Mouse (Mus musculus): Measurements from ENCODE around the gene Ppm1h.

The Ppm1h gene

DNA sequence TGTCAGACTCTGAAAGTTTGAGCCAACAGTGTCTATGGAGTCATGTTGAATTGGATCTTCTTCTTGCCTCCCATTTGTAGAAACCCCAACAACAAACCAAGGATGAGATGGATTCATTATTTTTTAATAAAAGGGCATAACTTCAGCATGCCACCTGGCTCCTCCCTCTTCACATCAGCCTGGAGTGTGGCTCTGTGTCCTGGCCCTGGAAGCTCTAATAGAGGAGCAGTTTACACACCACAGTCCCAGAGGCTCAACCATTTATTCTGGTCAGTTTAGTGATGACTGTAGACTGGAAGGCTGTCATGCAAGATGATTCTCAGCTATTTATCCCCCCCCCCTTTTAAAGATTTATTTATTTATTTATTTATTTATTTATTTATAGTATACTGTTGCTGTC is 294.7 kb downstream of the Ppm1h start:
- DNase-seq (ENCODE audit: low read depth, low spot score): no peak

DNA sequence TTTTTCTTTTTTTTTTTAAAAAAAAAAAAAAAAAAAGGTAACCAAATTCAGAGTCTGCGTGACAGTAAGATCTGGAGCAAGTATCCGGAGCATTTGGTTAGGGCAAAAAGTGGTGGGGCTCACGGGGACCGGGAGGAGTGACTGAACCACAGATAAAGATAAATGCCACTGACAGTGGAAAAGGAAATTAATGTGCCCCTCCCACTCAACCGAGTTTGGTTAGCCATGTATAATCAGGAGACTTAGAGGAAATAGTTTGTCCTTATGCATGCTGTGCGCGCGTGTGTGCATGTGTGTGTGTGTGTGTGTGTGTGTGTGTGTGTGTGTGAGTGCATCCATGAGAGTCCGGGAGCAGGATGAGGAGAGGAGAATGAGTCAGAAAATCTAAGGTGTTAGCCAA is 297.5 kb downstream of the Ppm1h start:
- no peak for DNase-seq (ENCODE audit: low read depth, low spot score)

DNA sequence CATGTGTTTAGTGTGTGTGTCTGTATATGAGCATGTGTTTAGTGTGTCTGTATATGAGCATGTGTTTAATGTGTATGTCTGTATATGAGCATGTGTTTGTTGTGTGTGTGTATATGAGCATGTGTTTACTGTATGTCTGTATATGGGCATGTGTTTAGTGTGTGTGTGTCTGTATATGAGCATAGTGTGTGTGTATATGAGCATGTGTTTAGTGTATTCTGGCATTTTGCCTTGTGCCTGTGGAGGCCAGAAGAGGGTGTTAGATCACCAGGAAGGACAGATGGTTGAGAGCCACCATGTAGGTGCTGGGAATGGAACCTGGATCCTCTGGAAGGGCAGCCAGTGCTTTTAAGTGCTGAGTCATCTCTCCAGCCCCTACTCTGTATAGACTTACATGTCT is 300.8 kb downstream of the Ppm1h start:
- no peak for DNase-seq (ENCODE audit: low read depth, low spot score)

DNA sequence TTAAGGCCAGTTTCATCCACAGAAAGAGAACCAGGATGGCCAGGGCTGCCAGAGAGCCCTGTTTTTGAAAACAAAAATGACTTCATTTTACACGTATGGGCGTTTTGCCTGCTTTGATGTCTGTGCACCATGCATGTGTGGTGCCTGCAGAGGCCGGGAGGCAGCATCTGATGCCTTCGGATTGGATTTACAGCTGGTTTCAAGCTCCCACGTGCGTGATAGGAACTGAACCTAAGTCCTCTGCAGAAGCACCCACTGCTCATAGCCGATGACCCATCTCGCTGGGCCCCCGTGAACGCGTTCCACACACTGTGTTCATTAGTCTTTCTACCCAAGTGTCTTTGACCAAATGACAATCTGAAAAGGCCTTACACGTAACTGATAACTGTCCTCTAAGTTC is 301.6 kb downstream of the Ppm1h start:
- DNase-seq (ENCODE audit: low read depth, low spot score): no peak

DNA sequence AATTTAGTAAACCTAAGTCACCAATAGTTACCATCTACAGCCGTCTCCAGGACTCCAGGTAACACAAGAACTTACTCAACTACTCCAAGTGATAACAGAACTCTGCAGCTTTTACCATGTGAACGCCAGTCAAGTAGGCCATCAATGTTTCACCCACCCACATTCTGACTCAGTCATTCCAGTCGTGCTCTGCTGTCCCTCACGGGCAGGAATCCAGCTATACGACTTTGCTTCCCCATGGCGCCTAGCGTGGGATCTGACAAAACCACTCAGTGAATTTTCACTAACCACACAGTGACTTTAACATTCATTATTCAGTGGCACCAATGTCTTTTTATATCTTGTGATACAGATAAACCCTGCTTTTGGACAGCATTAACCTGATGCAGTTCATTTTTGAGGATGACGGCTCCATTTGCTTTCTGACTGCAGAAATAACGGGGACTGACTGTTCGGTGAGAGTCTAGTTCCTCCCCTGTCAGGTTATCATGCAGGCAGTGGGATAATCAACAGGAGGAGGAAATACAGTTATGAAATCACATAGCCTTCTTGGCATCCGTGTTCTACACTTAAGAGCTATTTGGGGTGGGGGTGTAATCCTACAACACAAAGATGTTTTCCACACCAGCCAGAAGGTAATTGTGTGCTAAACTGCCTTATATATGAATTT is 304.5 kb downstream of the Ppm1h start:
- DNase-seq (ENCODE audit: low read depth, low spot score): no peak

DNA sequence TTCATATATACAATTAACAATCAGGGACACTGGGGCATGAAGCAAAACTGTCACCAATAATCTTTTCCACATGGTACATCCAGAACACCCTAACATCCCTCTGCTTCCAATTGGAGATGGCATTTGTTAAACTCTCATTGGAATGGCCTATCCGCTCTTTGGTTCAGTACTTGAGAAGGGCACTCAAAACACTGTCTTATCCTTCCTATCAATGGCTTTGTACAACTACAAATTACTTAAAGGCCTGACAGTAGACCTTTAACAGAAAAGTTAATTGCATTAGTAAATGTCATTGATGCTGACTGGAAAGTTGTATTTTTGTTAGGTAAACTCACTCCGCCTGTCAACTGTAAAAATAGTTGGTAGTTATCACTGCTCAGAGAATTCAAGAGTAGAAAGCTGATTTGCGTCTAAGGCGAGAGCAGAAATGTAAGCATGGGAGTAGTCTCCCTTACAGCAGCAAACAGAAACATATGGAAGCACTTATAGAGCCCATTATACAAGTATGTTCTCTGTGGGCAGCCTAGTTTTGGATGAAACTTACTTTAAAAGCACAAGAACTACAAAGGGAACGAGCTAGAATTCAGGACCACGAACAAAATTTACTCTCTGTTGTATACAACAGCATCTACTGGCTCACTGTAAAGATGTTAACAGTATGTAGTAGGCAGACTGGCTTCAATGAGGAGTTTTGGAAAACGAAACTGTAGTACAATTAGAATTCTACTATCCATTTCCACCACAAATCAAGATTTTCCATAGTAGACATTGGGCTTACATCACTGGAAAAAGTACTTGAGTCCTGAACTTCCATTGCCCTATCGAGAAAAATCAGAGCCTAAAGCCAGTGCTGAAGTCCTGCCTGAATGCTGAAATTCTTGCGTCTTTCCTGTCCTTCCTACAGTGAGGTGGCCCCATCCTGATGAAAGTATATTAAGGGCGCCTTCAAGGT is 305.3 kb downstream of the Ppm1h start:
- no peak for DNase-seq (ENCODE audit: low read depth, low spot score)

DNA sequence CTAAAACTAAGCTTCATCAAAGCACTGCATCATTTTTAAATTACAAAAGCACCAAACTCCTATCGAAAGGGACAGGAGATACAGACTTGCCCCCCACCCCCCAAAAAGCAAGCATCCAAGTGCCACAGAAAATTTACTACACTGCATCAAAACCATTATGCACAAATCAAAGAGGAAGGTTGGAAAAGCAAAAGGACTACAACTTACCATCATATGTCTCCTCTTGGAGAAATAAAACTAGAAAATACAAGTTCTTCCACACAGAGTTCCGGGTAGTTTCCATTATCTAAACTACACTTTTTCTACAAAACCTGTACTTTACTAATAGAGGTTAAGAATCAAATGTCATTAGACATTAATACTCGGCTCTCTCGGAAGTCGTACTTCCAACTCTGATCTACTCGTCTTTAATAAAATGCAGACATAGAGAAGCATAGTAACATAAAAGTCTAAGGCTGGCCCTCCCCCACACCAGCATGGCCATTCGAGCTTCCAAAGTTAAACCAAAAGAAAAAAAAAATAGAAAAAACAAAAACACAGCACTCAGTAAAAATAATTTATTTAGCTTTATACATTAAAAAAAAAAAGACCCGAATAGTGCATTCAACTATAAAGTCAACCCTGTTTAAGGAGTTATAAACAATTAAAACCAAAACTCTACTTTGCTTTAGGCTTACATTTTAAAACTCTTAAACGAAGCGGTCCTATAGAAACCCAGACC is 306.1 kb downstream of the Ppm1h start:
- DNase-seq (ENCODE audit: low read depth, low spot score): no peak

DNA sequence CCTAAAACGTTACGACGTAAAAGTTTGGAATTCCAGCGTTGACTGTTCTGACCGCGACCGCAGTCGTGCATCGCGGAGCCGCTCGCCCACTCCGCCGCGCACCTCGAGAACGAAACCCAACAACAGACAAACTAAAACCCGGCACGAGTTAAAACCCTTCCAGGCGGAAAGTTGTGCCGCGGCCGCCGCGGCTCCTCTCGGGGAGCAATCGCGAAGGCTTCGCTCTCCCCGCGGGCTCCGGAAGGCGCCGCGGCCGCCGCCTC is 306.6 kb downstream of the Ppm1h start:
- no peak for DNase-seq (ENCODE audit: low read depth, low spot score)

DNA sequence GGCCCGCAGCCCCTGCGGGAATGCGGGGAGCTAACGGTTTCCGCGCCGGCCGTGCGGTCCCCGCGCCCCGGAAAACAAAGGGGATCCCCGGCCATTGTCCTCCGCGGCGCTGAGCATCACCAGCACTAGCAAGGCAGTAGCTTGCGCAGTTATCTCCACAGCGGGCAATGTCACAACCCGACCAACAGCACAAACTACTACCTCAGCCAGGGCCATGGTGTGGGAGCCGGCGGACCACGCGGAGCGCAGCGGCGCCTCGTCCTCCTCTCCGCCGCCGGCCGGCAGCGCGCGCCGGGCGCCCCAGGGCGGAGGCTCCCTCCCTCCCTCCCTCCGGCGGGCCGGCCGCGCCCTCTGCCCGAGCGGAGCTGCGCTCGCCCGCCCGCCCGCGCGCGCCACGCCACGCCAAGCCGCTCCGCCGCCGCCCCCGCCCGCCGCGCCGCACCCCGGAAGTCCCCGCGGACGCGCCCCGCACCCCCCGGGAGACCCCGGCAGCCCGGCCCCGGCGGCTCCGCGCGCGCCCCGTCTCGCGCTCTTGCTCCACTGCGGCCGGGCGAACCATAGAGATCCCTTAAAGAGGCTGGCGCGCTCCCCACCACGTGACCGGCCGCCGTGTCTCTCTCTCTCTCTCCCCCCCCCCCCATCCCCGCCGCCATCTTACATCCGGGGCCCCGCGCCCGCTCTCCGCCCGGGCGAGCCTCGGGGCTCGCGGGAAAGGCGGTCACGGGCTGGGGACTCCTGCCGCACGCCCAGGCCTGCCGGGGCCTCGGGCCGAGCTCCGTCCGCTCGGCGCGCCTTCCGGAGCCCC is 307.2 kb downstream of the Ppm1h start:
- peak; percentile 63 for DNase-seq (ENCODE audit: low read depth, low spot score)

DNA sequence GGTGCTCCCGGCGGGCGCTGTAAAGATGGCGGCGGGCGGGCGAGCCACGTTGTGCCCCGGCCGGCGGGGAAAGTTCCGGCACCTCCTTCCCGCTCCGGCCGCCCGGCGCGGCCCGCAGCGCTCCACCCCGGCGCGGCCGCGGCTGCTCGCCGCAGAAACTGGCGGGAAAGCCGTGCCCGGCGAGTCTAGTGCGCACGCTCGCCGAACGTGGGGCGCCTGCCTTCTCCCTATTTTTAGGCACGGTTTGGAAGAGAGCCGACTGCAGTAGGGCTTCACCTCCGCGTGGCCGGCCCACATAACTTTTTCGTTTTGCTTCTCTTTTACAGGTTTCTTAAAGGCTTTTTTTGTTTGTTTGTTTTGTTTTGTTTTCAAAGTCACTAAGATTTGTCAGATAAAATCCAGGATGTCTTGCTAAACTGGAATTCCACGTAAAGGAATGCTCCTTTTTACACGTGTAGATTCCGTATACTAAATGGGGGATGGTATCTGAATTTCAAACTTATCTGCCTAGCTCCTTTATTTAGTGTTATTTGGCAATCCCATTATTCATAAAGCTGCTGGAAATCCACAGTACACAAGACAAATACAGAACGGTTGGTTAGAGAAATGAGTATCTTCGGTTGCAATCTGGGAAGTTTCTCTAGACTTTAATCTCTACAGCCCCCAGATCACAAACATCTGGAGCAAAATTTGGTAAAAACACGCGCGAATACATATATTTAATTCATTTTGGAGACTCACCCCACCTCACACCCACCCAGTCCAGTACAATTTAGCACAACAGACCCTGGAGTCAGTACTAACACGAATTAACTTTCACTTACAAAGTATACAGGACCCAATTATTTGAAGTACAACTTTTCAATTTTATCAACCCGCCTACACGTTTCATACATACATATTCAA is 308.0 kb downstream of the Ppm1h start:
- DNase-seq (ENCODE audit: low read depth, low spot score): peak; percentile 69

DNA sequence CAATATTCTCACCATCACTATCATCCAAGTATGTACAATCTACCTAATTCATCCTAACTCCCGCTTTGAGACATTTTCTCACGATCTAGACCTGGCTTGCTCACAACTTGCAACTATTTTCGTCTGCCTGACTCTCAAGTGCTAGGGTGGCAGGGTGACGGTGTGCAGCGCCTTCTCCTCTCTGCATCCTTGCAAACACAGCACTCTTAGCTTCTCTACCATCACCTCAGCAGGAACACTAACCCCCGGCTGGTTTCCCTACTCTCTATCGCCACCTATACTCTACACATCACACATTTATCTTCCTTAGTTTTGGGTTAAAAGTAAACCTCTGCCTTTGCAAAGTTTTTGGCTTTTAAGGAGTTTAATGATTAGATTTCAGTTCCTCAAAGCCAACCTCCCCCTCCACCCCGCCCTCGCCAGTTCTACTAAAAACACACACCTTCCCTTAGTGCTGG is 309.1 kb downstream of the Ppm1h start:
- DNase-seq (ENCODE audit: low read depth, low spot score): no peak

DNA sequence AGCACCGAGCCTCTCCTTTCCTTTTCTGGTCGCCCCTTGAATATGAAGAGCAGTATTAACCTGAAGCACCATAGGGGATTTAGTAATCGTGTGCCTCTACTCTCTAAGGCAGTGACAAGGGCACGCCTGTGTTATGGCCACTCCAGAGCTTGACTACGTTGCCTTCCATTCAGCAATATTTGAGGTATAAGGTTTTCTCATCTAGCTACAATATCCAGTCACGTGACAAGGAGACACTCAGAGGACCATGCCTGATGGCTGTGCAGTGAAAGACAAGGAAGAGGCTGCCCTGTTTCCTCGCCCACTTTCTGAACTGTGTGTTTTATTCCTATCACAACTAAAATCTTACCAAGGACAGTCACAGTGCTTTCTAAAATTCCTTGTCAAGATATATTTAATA is 309.8 kb downstream of the Ppm1h start:
- DNase-seq (ENCODE audit: low read depth, low spot score): no peak

DNA sequence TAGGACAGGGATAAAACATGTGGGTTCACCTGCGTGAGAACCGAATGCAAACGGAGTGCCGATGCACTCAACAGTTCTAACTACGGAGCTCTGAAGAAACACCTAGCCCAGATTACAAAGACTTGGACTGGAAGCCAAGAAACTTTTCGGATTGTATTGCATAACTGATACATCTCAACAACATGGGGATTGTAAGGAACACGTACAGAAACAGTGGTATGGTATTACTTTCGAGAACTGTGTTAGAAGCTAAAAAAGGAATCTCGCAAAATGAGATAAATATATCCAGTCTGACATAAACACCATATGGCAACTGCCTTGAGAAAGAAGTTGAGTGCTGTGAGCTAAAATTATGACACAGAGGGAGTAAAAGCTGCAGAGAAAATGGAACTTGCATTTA is 311.4 kb downstream of the Ppm1h start:
- no peak for DNase-seq (ENCODE audit: low read depth, low spot score)

DNA sequence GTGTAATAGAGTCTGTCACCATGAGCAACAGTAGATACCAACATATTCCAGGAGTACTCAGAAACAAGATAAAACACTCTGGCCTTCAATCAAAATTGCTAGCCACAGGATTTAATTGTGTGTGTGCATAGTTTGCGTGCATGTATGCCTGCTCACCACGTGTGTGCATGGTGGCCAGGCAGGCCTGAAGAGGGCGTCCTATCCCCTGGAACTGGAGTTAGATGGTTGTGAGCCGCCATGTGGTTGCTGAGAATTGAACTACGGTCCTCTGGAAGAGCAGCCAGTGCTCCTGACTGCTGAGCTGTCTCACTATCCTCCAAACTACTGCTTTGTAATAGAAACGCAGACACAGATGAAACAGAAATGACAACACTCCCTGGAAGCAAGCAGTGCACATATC is 312.0 kb downstream of the Ppm1h start:
- no peak for DNase-seq (ENCODE audit: low read depth, low spot score)

DNA sequence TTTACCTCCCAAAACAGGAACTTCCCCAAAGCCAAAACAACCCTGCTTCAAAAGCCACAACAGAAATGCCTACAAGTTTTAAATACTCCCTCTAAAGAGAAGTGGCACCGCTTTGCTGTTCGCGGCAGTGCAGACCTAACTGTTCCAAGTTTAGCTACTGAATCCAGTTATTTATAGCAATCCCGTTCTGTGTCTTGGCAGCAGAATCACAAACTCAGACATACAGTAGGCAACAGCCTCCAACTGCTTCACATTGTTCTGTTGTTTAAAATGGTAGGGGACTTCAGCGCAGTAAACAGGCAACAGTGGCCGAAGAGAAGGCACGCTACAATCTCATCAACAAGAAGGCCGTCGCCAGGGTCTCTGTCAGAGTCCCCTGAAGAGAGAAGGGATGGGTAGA is 312.5 kb downstream of the Ppm1h start:
- DNase-seq (ENCODE audit: low read depth, low spot score): no peak

DNA sequence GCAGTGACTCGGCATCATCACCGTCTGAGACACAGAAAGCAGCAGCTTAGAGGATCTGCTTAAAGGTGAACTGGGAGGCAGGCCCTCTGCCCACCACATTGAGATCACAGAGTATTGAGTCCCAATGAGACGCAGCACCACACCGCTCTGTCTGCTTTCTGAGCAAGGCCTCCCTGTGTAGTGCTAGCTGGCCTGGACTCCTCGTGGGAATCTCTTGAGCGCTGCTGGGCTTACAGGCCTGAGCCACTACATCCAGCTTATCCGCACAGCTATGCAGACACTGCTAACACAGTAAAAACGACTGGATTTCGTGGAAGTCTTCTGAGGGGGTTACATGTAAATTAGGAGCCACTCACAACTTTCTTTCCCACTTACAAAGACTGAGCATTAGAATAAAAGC is 313.1 kb downstream of the Ppm1h start:
- DNase-seq (ENCODE audit: low read depth, low spot score): no peak

DNA sequence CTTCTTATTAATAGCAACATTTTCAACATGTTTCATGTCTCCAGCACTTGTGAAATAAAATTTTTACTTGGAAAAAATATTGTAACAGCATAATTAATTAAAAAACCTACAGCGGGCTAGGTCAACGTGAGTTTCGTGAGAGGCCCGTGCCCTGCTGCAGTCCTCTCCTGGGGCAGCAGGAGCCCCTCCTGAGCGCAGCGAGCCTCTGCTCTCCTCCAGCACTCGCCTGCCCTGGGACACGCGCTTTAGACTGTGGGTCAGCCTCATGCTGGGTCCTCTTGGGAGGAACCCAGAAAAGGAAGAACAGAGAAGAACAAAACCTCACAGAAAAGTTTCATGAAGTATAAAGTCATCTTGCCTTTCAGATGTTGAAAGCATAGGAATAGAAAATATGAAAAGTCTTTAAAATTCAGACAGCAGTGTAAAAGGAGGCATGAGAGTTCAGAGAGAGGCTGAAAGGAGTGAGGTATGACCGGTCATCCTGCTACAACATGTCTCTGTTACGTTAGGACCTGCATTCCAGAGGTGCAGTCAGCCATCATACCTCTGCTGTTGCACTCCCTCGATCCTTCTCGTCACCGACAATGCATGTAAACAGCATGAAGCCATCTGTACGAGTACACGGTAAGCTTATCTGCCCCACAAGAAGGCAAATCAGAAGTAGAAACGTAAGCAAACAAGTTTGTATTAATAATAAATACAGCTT is 316.0 kb downstream of the Ppm1h start:
- DNase-seq (ENCODE audit: low read depth, low spot score): no peak

All from embryo, embryonic 11.5 days (tissue).